Mouse (Mus musculus) heart, postnatal 14 days (tissue): ENCODE measurements around the gene Trmt1. TPM values are rescaled to one million over a fixed set of nuclear protein-coding genes. Genes with fewer than 3 reads are reported as not detected.
"Not testable (repeated sequence)": the region's sequence is repeated elsewhere in the genome, so short reads cannot be mapped to it uniquely, and the experiment has no call there.

ENCODE experiments used
- DNase-seq, 2 experiments: peaks; one replicate each; pipeline ENCODE4 v3.0.0; 2021 to 2022
- intact Hi-C: fragments of 180-260 bp; cut with DNase I; formaldehyde crosslinking; loops from one replicate; pipeline ENCODE4 v1.15.1; 2025
- total RNA-seq, 2 experiments: library from RNA; stranded (reverse); gene quantifications; 2 replicates each; pipeline ENCODE4 v1.2.3; 2021

Gene Trmt1
- total RNA-seq, 2 experiments from 2014 or later, result 32.5 to 35.2 TPM

- intact Hi-C loops, result no loop called here
- DNase-seq, result no peak
Measured at GRCm38 (mm10) chr8:84657203-84657602, 28.9 kb upstream of the Trmt1 start.

GRCm38 (mm10) chr8:84657680-84658079 is 28.4 kb upstream of the Trmt1 start:
- intact Hi-C loops, result no loop called here
- no peak for DNase-seq

- no peak for DNase-seq
- intact Hi-C loops, result no loop called here
Measured at GRCm38 (mm10) chr8:84658951-84659350, 27.2 kb upstream of the Trmt1 start.

- peak; percentile 74 to 75 for DNase-seq
- intact Hi-C loops, result loop anchor here (5.0 kb wide), 2 partner anchors 42 to 458 kb away; partner anchors contain the start of gene Lyl1
Measured at GRCm38 (mm10) chr8:84659936-84660818, 25.9 kb upstream of the Trmt1 start.

GRCm38 (mm10) chr8:84660819-84661457 is 25.2 kb upstream of the Trmt1 start:
- intact Hi-C loops, result loop anchor here (5.0 kb wide), 2 partner anchors 41 to 459 kb away; partner anchors contain the start of gene Lyl1
- peak; percentile 58 to 63 for DNase-seq

- peak; percentile 91 to 92 for DNase-seq
- intact Hi-C loops, result loop anchor here (5.0 kb wide), 2 partner anchors 41 to 459 kb away; partner anchors contain the start of gene Lyl1
Measured at GRCm38 (mm10) chr8:84661458-84661871, 24.6 kb upstream of the Trmt1 start.

- peak; percentile 54 to 55 for DNase-seq
- intact Hi-C loops, result loop anchor here (1.0 to 5.0 kb wide), 3 partner anchors 23 to 460 kb away; partner anchors contain the start of gene Lyl1
Measured at GRCm38 (mm10) chr8:84661961-84662571, 24.0 kb upstream of the Trmt1 start.

GRCm38 (mm10) chr8:84662581-84663065 is 23.5 kb upstream of the Trmt1 start, which contains the start of gene Ier2:
Ier2 (minus strand) TSS chr8:84662852.
- DNase-seq, result peak; percentile 93 to 96
- intact Hi-C loops, result loop anchor here (1.0 to 5.0 kb wide), 3 partner anchors 23 to 460 kb away; partner anchors contain the start of gene Lyl1

- intact Hi-C loops, result loop anchor here (5.0 kb wide), 2 partner anchors 39 to 461 kb away; partner anchors contain the start of gene Lyl1
Measured at GRCm38 (mm10) chr8:84663483-84664327, 22.4 kb upstream of the Trmt1 start.

GRCm38 (mm10) chr8:84664566-84665384 is 21.3 kb upstream of the Trmt1 start:
- peak; percentile 76 to 80 for DNase-seq
- intact Hi-C loops, result loop anchor here (5.0 kb wide), 2 partner anchors 38 to 462 kb away; partner anchors contain the start of gene Lyl1

More at GRCm38 (mm10) chr8:84663483-84664327, 22.4 kb upstream of the Trmt1 start:
- DNase-seq, result peak; percentile 97 to 99

GRCm38 (mm10) chr8:84665385-84665893 is 20.7 kb upstream of the Trmt1 start:
- intact Hi-C loops, result no loop called here
- no peak for DNase-seq

- intact Hi-C loops, result no loop called here
- DNase-seq, result no peak
Measured at GRCm38 (mm10) chr8:84668081-84668480, 18.0 kb upstream of the Trmt1 start.

GRCm38 (mm10) chr8:84668731-84669485 is 17.2 kb upstream of the Trmt1 start:
- intact Hi-C loops, result no loop called here

GRCm38 (mm10) chr8:84670295-84671006 is 15.7 kb upstream of the Trmt1 start:
- DNase-seq, intact Hi-C loops: not testable (repeated sequence)

More at GRCm38 (mm10) chr8:84668731-84669485, 17.2 kb upstream of the Trmt1 start:
- DNase-seq, result no peak

GRCm38 (mm10) chr8:84677305-84677704 is 8.8 kb upstream of the Trmt1 start:
- intact Hi-C loops, result no loop called here
- no peak for DNase-seq

GRCm38 (mm10) chr8:84681476-84681875 is 4.6 kb upstream of the Trmt1 start:
- intact Hi-C loops, result no loop called here
- DNase-seq, result no peak

- no peak for DNase-seq
- intact Hi-C loops, result no loop called here
Measured at GRCm38 (mm10) chr8:84682257-84682656, 3.9 kb upstream of the Trmt1 start.
